Mouse (Mus musculus) E14TG2a.4 (cell line): ENCODE results near the gene Atp2b4.

Experiments
- CTCF ChIP-seq: conservative IDR thresholded peaks from 2 replicates; pipeline ENCODE4 v1.5.1; 2014; ENCODE audit warnings: low read length
- NANOG ChIP-seq: IDR thresholded peaks from 2 replicates; pipeline ENCODE4 v1.6.1; 2014; ENCODE audit warnings: borderline replicate concordance, low read length, mixed read lengths
- POU5F1 ChIP-seq: IDR thresholded peaks from 2 replicates; pipeline ENCODE4 v1.6.1; 2014; ENCODE audit warnings: low read length, borderline replicate concordance

DNA sequence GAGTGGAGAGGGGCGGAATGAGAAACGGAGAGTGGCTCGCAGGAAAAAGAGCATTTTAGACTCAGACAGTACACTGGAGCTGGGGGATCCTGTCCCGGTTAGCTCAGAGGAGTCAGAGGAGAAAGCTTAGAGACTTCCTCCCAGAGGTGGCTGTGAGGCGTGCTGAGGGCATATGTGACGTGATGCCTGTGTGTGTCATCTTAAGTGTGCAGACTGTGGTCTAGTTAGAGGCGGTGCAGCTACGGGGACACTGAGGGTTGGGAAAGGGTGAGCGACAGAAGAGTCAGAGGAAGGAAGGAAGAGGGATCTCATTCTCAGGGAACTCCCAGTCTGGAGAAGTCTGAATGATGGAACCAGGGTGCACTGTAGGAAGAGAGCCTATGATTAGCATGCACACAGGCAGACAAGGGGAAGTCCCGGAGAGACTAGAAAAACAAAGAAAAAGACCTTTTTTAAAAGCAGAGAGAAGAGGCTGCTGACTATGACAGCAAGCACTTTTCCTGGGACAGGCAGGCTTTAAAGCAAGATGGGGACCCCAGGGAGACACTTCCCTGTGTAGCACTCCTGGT lies 28.9 kb downstream of the Atp2b4 start:
- TF ChIP-seq CTCF = no peak
- TF ChIP-seq POU5F1 = no peak
- TF ChIP-seq NANOG = no peak
